Mouse (Mus musculus) intestine, embryonic 16.5 days (tissue): ENCODE results near the gene Zfp944. TPM values are rescaled to one million over a fixed set of nuclear protein-coding genes. Genes with fewer than 3 reads are reported as not detected.
"Not testable (repeated sequence)": the region's sequence is repeated elsewhere in the genome, so short reads cannot be mapped to it uniquely, and the experiment has no call there.

Experiments
- ATAC-seq: fragments of 200-750 bp; cut with Nextera tagmentation; 2 replicates; pipeline ENCODE4 v1.8.0; 2017; ENCODE audit warnings: moderate TSS enrichment, moderate library complexity
- H3K27ac ChIP-seq: fragments of 300-500 bp; sonication (generic); 2 replicates; pipeline ENCODE4 v1.5.1; 2014; ENCODE audit warnings: mild to moderate bottlenecking, low read length
- H3K27me3 ChIP-seq: fragments of 300-500 bp; sonication (generic); replicated peaks from 2 replicates; pipeline ENCODE4 v1.6.1; 2014; ENCODE audit warnings: low read length, control low read depth, mixed read lengths; ENCODE audit not compliant: control insufficient read depth, insufficient read depth
- H3K36me3 ChIP-seq: fragments of 300-500 bp; sonication (generic); 2 replicates; pipeline ENCODE4 v1.6.1; 2014; ENCODE audit warnings: low read length, control low read depth; ENCODE audit not compliant: control insufficient read depth, insufficient read depth
- H3K4me1 ChIP-seq: fragments of 300-500 bp; sonication (generic); 2 replicates; pipeline ENCODE4 v1.6.1; 2014; ENCODE audit warnings: low read length, control low read depth, mixed read lengths; ENCODE audit not compliant: control insufficient read depth, insufficient read depth
- H3K4me2 ChIP-seq: fragments of 300-500 bp; sonication (generic); 2 replicates; pipeline ENCODE4 v1.6.1; 2014; ENCODE audit warnings: low read depth, low read length, control low read depth
- H3K4me3 ChIP-seq: fragments of 300-500 bp; sonication (generic); 2 replicates; pipeline ENCODE4 v1.5.1; 2014; ENCODE audit warnings: mild to moderate bottlenecking, low read length
- H3K9ac ChIP-seq: fragments of 300-500 bp; sonication (generic); 2 replicates; pipeline ENCODE4 v1.6.1; 2014; ENCODE audit warnings: low read depth, low read length
- H3K9me3 ChIP-seq: fragments of 300-500 bp; sonication (generic); 2 replicates; pipeline ENCODE4 v1.6.1; 2016; ENCODE audit warnings: low read length, control low read depth; ENCODE audit not compliant: control insufficient read depth
- WGBS: fragments of 180-500 bp; shearing (Covaris S2); extraction: QIAGEN DNeasy Blood & Tissue Kit; methylation state at CpG from one replicate; pipeline ENCODE4 v1.1.7; 2014; 5-methylcytosine and 5-hydroxymethylcytosine counted together
- polyA plus RNA-seq: library from polyadenylated mRNA; unstranded; fragments of >200 nt; fragmentation: Nextera tagmentation; extraction: Ambion mirVana; gene quantifications from 2 replicates; pipeline ENCODE4 v1.2.1, GENCODE M21; 2015

Gene Zfp944
- polyA plus RNA-seq, result 11.0 and 11.1 TPM in 2 replicates

GRCm38 (mm10) chr17:22361101-22361781 lies at the start of gene Zfp944, which contains the start of gene Zfp758:
Gene Zfp944, minus strand, starts transcription at chr17:22361400.
Gene Zfp758, plus strand, starts transcription at chr17:22361453.
- peak; percentile 99 for ATAC-seq
- H3K9me3 ChIP-seq, H3K36me3 ChIP-seq, H3K27me3 ChIP-seq: not testable (repeated sequence)
- WGBS, result 0% methylated on average over 29 of the region's 43 CpGs
- Histone ChIP-seq H3K27ac (peak within 1 kb of the TSS; percentile 79), H3K4me2 (peak within 1 kb of the TSS; percentile 49), H3K4me1 (peaks cover 11% of the 10 kb centered on the region), H3K4me3 (peak within 1 kb of the TSS; percentile 61), H3K9ac (peak within 1 kb of the TSS; percentile 73)

GRCm38 (mm10) chr17:22410756-22411155 lies 49.6 kb upstream of the Zfp944 start:
- no peaks in the 10 kb centered on the region for H3K9me3 ChIP-seq
- H3K27me3 ChIP-seq, result no peaks in the 10 kb centered on the region
- no peak for ATAC-seq
- no peaks in the 10 kb centered on the region for H3K4me1 ChIP-seq
- no peaks in the 10 kb centered on the region for H3K36me3 ChIP-seq
- H3K4me2 ChIP-seq, result no peak overlapping the region
- H3K4me3 ChIP-seq, result no peak overlapping the region
- no peak overlapping the region for H3K27ac ChIP-seq
- no peak overlapping the region for H3K9ac ChIP-seq
- 69% methylated on average over 2 of the region's 2 CpGs for WGBS

- ATAC-seq, result no peak
- Histone ChIP-seq H3K36me3 (no peaks in the 10 kb centered on the region; the same call in 1 of the 2 replicates), H3K4me3 (no peak overlapping the region), H3K4me1 (peaks cover 11% of the 10 kb centered on the region), H3K9ac (no peak overlapping the region), H3K27me3 (no peaks in the 10 kb centered on the region), H3K27ac (no peak overlapping the region), H3K4me2 (no peak overlapping the region), H3K9me3 (peaks cover 9% of the 10 kb centered on the region; the same call in 1 of the 2 replicates)
- 92% methylated on average over 3 of the region's 3 CpGs for WGBS
These were observed 2.7 kb upstream of the Zfp944 start for GRCm38 (mm10) chr17:22363895-22364294.

- Histone ChIP-seq H3K36me3 (no peaks in the 10 kb centered on the region; the same call in 1 of the 2 replicates), H3K9ac (peak overlapping the region; percentile 73; the same call in 1 of the 2 replicates), H3K4me1 (peaks cover 11% of the 10 kb centered on the region), H3K9me3 (peaks cover 9% of the 10 kb centered on the region; the same call in 1 of the 2 replicates), H3K27ac (no peak overlapping the region), H3K4me2 (peak overlapping the region; percentile 49), H3K4me3 (peak overlapping the region; percentile 61), H3K27me3 (no peaks in the 10 kb centered on the region)
- 29% methylated on average over 5 of the region's 5 CpGs for WGBS
- ATAC-seq, result peak; percentile 38; the same call in 1 of the 2 replicates
These were observed 628 bp downstream of the Zfp944 start for GRCm38 (mm10) chr17:22360572-22360971.

GRCm38 (mm10) chr17:22352794-22353193 lies 8.4 kb downstream of the Zfp944 start:
- Histone ChIP-seq H3K36me3 (no peaks in the 10 kb centered on the region), H3K4me2 (no peak overlapping the region), H3K27me3 (no peaks in the 10 kb centered on the region), H3K4me1 (no peaks in the 10 kb centered on the region), H3K9me3 (no peaks in the 10 kb centered on the region), H3K9ac (no peak overlapping the region), H3K4me3 (no peak overlapping the region), H3K27ac (no peak overlapping the region)
- no peak for ATAC-seq

GRCm38 (mm10) chr17:22315247-22315646 lies 46.0 kb downstream of the Zfp944 start:
- H3K4me2 ChIP-seq, result peak overlapping the region; percentile 47
- H3K9me3 ChIP-seq, H3K4me1 ChIP-seq, H3K9ac ChIP-seq, H3K36me3 ChIP-seq, H3K27me3 ChIP-seq, ATAC-seq: not testable (repeated sequence)
- WGBS, result 10% methylated on average over 2 of the region's 2 CpGs
- peak overlapping the region; percentile 62 for H3K4me3 ChIP-seq
- H3K27ac ChIP-seq, result peak overlapping the region; percentile 74

- Histone ChIP-seq H3K4me2 (peak within 1 kb of the TSS; percentile 47), H3K27ac (peak within 1 kb of the TSS; percentile 83), H3K4me3 (peak within 1 kb of the TSS; percentile 62), H3K9ac (peak within 1 kb of the TSS; percentile 77)
- H3K4me1 ChIP-seq, H3K27me3 ChIP-seq, H3K36me3 ChIP-seq, H3K9me3 ChIP-seq: not testable (repeated sequence)
- peak; percentile 100 for ATAC-seq
- 0% methylated on average over 20 of the region's 20 CpGs for WGBS
These were observed 46.4 kb downstream of the Zfp944 start, which contains the start of gene CT030661.1 for GRCm38 (mm10) chr17:22314730-22315226. Gene CT030661.1, minus strand, starts transcription at chr17:22314837.

- 2% methylated on average over 3 of the region's 3 CpGs for WGBS
- not testable (repeated sequence) for H3K36me3 ChIP-seq, H3K4me1 ChIP-seq, H3K27me3 ChIP-seq, H3K9me3 ChIP-seq
- peak overlapping the region; percentile 62 for H3K4me3 ChIP-seq
- peak overlapping the region; percentile 77 for H3K9ac ChIP-seq
- peak; percentile 75 for ATAC-seq
- H3K27ac ChIP-seq, result peak overlapping the region; percentile 83
- H3K4me2 ChIP-seq, result peak overlapping the region; percentile 40
These were observed 47.0 kb downstream of the Zfp944 start for GRCm38 (mm10) chr17:22314219-22314618.
